Mouse (Mus musculus): ENCODE measurements around the gene Crygd. TPM values are rescaled to one million over a fixed set of nuclear protein-coding genes. Genes with fewer than 3 reads are reported as not detected.

The Crygd gene
- total and polyA plus RNA-seq, 3 experiments = not detected

- no peaks in the 10 kb centered on the region for H3K9me3 ChIP-seq (replicated peaks; ENCODE audit: low read length)
- no peak for TF ChIP-seq MXI1 (IDR thresholded peaks at IDR 0.05; ENCODE audit: low read depth, low read length)
- TF ChIP-seq CHD2 (IDR thresholded peaks at IDR 0.05; ENCODE audit: low read length) = no peak
- no peak for TF ChIP-seq POLR2AphosphoS2 (IDR thresholded peaks at IDR 0.05; ENCODE audit: low read depth, low read length)
- dilution Hi-C loops (cut with MboI; ENCODE audit: extremely low pct_ligation_motif_present, extremely low pct_unique_long_range_greater_than_20kb, low sequenced_read_pairs) (no loop called here), in situ Hi-C loops (cut with MboI; ENCODE audit: low pct_ligation_motif_present, low pct_unique_long_range_greater_than_20kb, low sequenced_read_pairs) (no loop called here)
- no peak for DNase-seq (ENCODE audit: extremely low read depth)
- no peaks in the 10 kb centered on the region for H3K36me3 ChIP-seq (replicated peaks in 1 of 2; ENCODE audit: control insufficient read depth in 1 of 2, insufficient read depth in 1 of 2, low read length in 1 of 2)
- H3K4me1 ChIP-seq (ENCODE audit: control insufficient read depth in 1 of 2, insufficient read depth in 2 of 2) = no peaks in the 10 kb centered on the region
- no peak overlapping the region for H3K4me2 ChIP-seq (ENCODE audit: insufficient read depth, low read depth, poor library complexity, severe bottlenecking)
- H3K79me2 ChIP-seq (replicated peaks; ENCODE audit: control insufficient read depth, extremely low read depth, insufficient read depth, poor library complexity, severe bottlenecking) = no peaks in the 10 kb centered on the region
- H3K4me3 ChIP-seq (replicated peaks in 1 of 3; ENCODE audit: low read depth in 2 of 3, low read length in 2 of 3, poor library complexity in 1 of 3) = no peak overlapping the region
- no peaks in the 10 kb centered on the region for H3K27me3 ChIP-seq (replicated peaks)
- no peak overlapping the region for H3K27ac ChIP-seq (ENCODE audit: insufficient read depth, low read depth)
- no peak overlapping the region for H3K9ac ChIP-seq (ENCODE audit: insufficient read depth, low read depth)
These were observed 27.1 kb upstream of the Crygd start for GRCm38 (mm10) chr1:65090370-65090769.

DNA sequence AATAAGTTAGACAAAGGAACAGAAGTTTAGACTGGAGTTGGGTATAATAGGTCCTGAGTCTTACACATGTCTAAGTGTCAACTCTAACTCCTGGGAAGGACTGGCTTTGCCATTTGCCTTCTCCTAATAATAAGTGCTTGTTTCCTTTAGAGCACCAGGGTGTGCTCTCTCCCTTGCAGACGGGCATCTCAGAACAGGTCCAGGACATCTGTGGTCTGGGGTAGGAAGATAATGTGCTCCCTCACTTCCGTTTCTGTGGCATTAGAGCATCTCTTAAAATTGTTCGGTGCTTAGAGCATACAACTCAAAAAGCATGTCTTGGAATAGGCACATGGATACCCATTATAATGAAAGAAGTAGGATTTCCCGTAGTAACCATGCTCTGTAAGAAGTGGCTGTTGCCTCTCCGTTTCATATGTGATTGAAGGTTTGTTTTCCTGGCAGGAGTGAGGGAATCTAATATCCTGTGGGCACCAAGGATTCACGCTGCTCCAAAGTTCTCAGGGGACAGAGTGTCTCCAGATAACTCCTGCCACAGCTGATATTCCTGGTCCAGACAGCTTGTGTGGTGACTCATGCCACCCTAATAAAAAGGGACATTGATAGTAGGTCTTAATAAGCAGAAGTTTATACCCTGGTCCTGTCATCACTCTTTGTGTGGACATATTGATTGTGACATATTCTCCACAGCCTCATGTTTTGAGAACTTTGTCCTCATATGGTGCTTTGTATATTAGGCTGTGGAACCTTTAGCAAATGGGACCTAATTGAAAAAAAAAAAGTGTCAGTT lies 25.5 kb upstream of the Crygd start:
- Histone ChIP-seq H3K36me3 (replicated peaks in 1 of 2; ENCODE audit: control insufficient read depth in 1 of 2, insufficient read depth in 1 of 2, low read length in 1 of 2) (no peaks in the 10 kb centered on the region), H3K79me2 (replicated peaks; ENCODE audit: control insufficient read depth, extremely low read depth, insufficient read depth, poor library complexity, severe bottlenecking) (no peaks in the 10 kb centered on the region), H3K9me3 (replicated peaks; ENCODE audit: low read length) (no peaks in the 10 kb centered on the region), H3K4me1 (ENCODE audit: control insufficient read depth in 1 of 2, insufficient read depth in 2 of 2) (no peaks in the 10 kb centered on the region), H3K27ac (ENCODE audit: insufficient read depth, low read depth) (no peak overlapping the region), H3K9ac (ENCODE audit: insufficient read depth, low read depth) (no peak overlapping the region), H3K4me3 (replicated peaks in 1 of 3; ENCODE audit: low read depth in 2 of 3, low read length in 2 of 3, poor library complexity in 1 of 3) (no peak overlapping the region), H3K4me2 (ENCODE audit: insufficient read depth, low read depth, poor library complexity, severe bottlenecking) (no peak overlapping the region), H3K27me3 (replicated peaks) (no peaks in the 10 kb centered on the region)
- no peak for DNase-seq (ENCODE audit: extremely low read depth)
- in situ Hi-C loops (cut with MboI; ENCODE audit: low pct_ligation_motif_present, low pct_unique_long_range_greater_than_20kb, low sequenced_read_pairs) (no loop called here), dilution Hi-C loops (cut with MboI; ENCODE audit: extremely low pct_ligation_motif_present, extremely low pct_unique_long_range_greater_than_20kb, low sequenced_read_pairs) (no loop called here)
- TF ChIP-seq HCFC1 (IDR thresholded peaks at IDR 0.05; ENCODE audit: low read depth, low read length) (no peak), IRF4 (IDR thresholded peaks at IDR 0.05; ENCODE audit: low read depth, low read length) (no peak), CTCF (conservative IDR thresholded peaks at IDR 0.05 in 1 of 2, IDR thresholded peaks at IDR 0.05 in 1 of 2; ENCODE audit: low read depth in 2 of 2, low read length in 2 of 2) (peak in 1 of 2 experiments; percentile 13; a peak in 1 of 4 replicates)

DNA sequence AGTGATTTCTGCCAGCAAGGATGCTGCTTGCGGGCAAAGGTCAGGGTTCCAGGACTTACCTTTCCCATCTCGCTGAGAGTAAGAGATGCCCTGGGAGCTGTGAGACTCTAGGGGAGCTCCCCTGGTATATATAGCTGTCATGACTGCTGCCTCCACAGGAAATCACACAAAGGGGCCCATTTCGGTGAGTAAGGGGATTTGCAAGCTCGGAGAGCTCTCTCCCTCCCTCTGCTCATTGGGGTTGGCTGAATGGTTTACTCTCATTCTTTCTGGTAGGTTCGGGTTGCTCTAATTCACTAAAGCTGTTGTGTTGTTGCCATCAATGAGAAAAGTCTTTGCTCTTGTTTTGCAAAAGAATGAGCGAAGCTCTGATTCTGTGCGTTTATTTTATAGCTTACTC lies 18.9 kb upstream of the Crygd start, which contains the start of gene Crygb:
Crygb (minus strand) TSS at position 101 of the 400 bp plus-strand sequence.
- no peak within 1 kb of the TSS for H3K9ac ChIP-seq (ENCODE audit: insufficient read depth, low read depth)
- 0 out of 4 replicates have a peak, but pooled peaks cover 0 to 3% of the 10 kb centered on the region in 2 experiments for H3K4me1 ChIP-seq (ENCODE audit: control insufficient read depth in 1 of 2, insufficient read depth in 2 of 2)
- no peak within 1 kb of the TSS for H3K4me3 ChIP-seq (replicated peaks in 1 of 3; ENCODE audit: low read depth in 2 of 3, low read length in 2 of 3, poor library complexity in 1 of 3)
- DNase-seq (ENCODE audit: extremely low read depth) = no peak
- H3K36me3 ChIP-seq (replicated peaks in 1 of 2; ENCODE audit: control insufficient read depth in 1 of 2, insufficient read depth in 1 of 2, low read length in 1 of 2) = no peaks in the 10 kb centered on the region
- no peaks in the 10 kb centered on the region for H3K79me2 ChIP-seq (replicated peaks; ENCODE audit: control insufficient read depth, extremely low read depth, insufficient read depth, poor library complexity, severe bottlenecking)
- H3K27me3 ChIP-seq (replicated peaks) = no peaks in the 10 kb centered on the region
- no peak within 1 kb of the TSS for H3K27ac ChIP-seq (ENCODE audit: insufficient read depth, low read depth)
- no peak within 1 kb of the TSS for H3K4me2 ChIP-seq (ENCODE audit: insufficient read depth, low read depth, poor library complexity, severe bottlenecking)
- H3K9me3 ChIP-seq (replicated peaks; ENCODE audit: low read length) = no peaks in the 10 kb centered on the region
- in situ Hi-C loops (cut with MboI; ENCODE audit: low pct_ligation_motif_present, low pct_unique_long_range_greater_than_20kb, low sequenced_read_pairs) = no loop called here
- dilution Hi-C loops (cut with MboI; ENCODE audit: extremely low pct_ligation_motif_present, extremely low pct_unique_long_range_greater_than_20kb, low sequenced_read_pairs) = no loop called here
- TF ChIP-seq RCOR1 (conservative IDR thresholded peaks at IDR 0.05; ENCODE audit: low read depth, low read length) (no peak), SMC3 (IDR thresholded peaks at IDR 0.05; ENCODE audit: low read depth, low read length) (no peak), POLR2A (IDR thresholded peaks at IDR 0.05; ENCODE audit: low read depth, low read length) (no peak), ZMIZ1 (IDR thresholded peaks at IDR 0.05; ENCODE audit: low read depth, low read length) (no peak), JUN (IDR thresholded peaks at IDR 0.05; ENCODE audit: insufficient read depth, low read depth, low read length) (no peak), USF2 (conservative IDR thresholded peaks at IDR 0.05; ENCODE audit: low read depth, low read length) (no peak), CHD2 (IDR thresholded peaks at IDR 0.05; ENCODE audit: low read length) (no peak)
